Mouse (Mus musculus): ENCODE measurements around the gene Ptprh. TPM values are rescaled to one million over a fixed set of nuclear protein-coding genes. Genes with fewer than 3 reads are reported as not detected.

The Ptprh gene
- total RNA-seq, 2 experiments from 2014 or later, result not detected

DNA sequence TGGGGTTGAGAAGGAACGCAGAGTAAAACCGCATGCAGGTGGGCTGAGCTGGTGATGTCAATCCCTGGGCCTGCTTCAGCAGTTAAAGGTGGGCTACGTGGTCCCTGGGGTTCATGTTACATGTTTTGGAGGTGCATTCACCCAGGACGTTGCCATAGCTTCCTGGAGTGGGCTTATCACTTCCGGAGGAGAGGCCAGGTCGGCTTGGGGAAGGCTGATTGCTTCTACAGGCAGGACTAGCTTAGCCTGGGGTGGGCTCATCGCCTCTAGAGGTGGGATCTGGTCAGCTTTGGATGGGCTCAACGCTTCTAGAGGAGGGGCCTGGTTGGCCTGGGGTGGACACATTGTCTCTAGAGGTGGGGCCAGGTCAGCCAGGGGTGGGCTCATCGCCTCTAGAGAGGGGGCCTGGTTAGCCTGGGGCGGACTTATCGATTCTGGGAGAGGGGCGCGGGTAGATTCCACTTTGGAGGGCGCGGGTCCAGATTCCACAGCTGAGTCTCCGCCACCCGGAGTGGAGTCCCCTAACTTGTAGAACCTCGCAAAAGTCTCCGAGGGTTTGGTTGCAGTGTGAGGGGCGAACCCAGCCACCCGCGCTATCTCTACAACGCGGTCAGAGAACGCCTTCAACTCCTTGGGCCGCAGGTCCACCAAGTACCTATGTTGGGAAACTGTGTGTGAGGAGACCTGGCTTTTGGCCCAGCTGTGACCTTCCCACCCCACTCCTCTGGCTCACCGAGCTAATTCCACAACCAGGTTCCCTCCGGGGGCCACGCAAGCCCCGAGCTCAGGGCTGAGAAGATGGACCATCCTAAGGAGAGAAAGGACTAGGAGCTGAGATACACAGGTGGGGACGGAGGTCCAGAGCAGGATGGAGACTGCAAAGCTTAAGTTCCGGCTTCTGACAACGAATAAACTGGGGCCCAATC is 80.4 kb downstream of the Ptprh start:
- DNase-seq, result no peak

DNA sequence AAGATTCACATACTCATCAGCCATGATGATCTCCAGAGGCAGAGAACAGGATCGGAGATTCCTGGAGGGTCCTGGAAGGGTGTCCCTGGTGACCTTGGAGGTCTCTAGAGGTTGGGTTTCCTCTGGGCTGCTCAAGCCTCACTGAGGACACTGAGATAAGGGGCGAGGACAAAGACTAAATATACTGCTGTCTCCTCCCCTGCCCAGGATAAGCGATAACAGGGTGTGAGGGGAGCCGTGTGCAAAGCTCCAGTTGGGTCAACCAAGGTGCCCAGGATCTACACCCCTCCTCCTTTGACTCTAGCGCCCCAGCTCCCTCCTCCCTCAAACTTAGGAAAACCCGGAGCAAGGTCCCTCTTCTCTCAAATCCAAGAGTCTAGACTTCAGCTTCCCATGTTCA is 81.5 kb downstream of the Ptprh start:
- DNase-seq, result no peak

DNA sequence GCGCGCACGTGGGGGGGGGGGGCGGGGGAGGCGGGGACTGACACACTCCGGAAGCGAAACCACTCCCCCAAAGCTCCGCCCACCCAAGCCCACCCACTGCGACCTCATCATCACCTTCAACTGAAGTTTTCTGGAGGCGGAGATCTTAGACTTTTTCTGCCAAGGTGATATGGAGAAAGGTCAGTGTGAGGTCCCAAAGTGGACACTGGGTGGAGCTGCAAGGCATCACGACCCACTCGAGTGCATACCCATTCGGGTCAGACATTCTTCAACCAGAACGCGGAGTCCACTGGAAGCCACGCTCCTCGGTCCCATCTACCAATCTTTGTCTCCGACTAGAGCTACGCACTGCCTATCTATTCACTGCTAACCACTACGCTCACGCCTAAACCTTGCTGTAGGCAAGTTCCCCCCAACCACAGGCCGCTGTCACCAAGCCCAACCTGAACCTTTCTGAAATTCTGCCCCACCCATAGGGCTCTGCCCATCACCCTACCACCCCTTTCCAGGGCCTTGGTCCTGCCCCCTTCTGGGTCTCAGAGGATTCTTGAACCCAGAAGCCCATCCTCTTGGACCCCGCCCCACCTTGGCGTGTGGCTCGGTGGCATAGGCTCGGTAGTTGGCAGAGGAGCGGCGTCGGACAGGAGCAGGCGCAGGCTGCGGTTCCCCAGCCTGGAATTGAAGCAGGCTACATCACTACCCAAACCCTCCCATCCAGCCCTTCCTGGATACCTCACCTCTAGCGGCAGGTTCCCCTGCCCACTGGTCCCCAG is 82.4 kb downstream of the Ptprh start:
- no peak for DNase-seq

DNA sequence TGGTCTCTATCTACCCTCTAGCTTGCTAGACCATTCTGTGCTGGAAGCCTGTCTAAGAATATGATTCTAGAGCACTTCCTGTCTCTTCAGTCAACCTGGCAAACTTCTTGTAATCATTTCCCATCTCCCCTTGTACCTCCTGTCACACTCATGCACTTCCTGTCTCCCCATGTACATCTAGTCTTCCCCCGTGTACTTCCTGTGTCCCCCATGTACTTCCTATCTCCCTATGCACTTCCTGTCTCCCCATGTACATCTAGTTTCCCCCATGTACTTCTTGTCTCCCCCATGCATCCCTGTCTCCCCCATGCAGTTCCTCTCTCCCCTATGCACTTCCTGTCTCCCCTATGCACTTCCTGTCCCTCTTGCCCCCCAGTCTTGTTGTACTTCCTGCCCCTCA is 85.4 kb downstream of the Ptprh start:
- no peak for DNase-seq

GRCm38 (mm10) chr7:4516332-4517050 is 87.3 kb downstream of the Ptprh start, which contains the start of gene Tnnt1:
Tnnt1 (minus strand) TSS chr7:4516382.
- no peak for DNase-seq

- DNase-seq, result no peak
Measured at GRCm38 (mm10) chr7:4515853-4516252, 88.0 kb downstream of the Ptprh start.

GRCm38 (mm10) chr7:4513829-4514712 is 89.8 kb downstream of the Ptprh start:
- DNase-seq, result no peak

DNA sequence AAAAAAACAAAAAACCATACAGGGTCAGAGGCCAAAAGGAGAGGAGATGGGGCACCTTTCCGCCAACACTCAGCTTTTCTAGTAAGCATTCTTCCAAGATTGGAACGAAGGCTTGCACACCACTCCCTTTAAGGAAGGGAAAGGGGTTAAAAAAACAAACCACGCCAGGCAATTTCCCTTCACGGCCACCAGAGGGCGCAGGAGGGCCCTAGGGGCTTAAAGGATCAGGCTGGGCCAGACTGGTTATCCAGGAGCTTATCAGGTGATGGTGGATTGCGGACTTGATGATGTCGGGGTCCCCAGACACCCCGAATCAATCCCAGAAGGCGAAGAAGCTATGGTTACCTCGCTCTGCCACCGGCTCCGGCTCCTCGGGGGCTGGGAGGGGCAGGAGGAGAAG is 90.6 kb downstream of the Ptprh start:
- DNase-seq, result peak; percentile 22 to 51

DNA sequence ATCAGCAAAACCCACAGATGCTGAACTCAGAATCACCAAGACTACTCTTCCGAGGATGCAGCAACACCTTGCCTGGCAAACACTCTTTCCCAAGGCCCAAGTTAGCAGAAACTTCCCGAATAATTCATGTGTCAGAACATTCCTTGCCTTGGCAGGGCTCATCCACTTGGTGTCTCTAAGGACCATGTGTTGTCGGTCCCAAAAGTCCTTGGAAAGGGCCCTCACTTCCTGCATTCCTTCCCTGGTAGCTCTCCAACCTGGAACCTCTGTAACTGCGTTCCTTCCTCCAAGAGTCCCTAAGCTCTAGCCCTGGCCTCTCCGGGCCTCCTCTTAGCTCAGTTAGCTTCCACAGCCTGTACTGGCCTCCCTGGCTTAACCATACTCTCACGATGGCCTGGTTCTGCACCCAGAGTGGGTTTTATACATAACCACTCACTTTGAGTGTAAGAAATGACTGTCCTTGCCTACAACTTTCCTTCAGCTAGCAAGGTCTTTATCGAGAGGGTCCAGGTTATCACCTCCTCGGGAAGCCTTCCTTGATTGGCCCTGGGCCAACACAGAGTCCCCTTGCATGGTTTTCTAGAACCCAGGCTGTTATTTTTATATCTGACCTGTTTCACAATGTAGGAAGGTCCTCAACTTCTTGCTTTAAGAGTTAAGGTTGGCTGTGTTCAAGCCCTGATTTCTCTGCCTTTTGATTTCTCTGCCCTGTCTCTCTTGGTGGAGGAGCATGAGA is 92.2 kb downstream of the Ptprh start:
- no peak for DNase-seq

DNA sequence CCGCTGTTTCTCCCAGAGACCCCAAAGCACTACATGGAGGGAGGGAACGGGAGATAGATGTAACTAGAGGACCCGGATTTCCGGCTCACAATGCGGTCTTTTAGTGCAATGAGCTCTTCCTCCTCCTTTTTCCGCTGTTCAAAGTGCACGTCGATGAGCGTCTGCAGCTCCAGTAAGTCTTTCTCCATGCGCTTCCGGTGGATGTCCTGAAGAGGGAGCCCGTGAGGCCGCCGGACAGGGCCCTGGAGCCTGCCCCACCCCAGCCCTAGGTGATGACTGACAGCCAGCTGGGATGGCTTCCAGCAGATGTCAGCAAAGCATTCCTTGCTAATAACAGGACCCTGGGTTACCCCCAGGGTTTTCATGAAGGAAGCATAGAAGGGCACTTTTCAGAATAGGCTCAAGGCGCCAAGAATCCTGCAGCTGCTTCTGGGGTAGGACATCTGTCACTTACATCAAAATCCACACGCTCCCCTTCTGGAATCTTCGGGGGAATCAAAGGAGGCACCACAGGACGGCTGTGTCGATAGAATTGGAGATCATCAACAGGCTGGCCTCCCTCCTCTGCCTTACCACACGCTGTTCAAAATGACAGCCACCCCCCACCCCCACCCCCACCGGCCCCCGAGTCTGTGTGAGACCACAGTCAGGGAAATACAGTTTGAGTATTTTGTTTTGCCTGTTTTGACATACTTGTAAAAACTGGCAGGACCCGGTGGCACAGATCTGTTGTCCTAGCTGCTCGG is 93.8 kb downstream of the Ptprh start:
- peak; percentile 72 to 84 for DNase-seq

DNA sequence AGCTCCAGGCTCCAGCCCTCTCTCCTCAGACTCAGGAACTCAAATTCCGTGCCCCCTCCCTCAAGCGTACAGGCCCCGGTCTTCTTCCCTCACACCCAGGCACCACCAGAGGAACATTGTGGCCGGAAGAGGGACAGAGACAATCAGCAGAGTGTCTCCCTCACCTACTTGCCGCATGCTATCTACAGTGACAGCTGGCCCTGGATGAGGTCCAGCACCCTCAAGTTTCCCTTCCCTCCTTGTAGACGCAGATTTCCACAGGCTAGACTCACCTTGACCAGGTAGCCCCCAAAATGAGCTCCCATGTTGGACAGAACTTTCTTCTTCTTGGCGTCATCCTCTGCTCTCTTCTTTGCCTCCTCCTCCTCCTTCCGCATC is 95.1 kb downstream of the Ptprh start:
- no peak for DNase-seq

DNA sequence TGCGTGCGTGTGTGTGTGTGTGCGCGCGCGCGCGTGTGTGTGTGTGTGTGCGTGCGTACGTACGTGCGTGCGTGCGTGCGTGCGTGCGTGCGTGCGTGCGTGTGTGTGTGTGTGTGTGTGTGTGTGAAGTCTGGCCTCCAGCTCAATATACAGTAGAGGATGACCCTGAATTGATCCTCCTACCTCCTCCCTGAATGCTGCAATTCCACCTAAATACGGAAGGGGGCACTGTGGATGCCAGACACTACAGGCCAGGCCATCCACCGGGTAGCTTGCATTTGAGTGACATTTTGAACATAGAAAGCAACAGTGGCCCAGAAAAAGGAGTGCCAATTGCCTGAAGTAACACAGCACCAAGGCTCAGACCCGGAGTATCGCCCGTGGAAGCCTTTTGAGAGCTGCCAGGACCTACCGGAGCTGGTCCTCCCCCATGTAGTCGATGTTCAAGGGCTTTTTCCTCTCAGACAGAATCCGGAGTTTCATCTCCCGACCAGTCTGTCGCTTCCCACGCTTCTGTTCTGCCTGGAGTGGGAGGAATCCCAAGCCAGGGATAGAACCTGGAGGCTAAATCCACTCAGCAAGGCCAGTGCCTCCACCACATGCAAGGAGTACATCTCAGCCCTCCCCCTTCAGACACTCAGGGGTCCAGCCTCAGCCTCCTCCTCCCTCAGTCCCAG is 95.6 kb downstream of the Ptprh start:
- no peak for DNase-seq

- no peak for DNase-seq
Measured at GRCm38 (mm10) chr7:4507220-4507619, 96.6 kb downstream of the Ptprh start.

DNA sequence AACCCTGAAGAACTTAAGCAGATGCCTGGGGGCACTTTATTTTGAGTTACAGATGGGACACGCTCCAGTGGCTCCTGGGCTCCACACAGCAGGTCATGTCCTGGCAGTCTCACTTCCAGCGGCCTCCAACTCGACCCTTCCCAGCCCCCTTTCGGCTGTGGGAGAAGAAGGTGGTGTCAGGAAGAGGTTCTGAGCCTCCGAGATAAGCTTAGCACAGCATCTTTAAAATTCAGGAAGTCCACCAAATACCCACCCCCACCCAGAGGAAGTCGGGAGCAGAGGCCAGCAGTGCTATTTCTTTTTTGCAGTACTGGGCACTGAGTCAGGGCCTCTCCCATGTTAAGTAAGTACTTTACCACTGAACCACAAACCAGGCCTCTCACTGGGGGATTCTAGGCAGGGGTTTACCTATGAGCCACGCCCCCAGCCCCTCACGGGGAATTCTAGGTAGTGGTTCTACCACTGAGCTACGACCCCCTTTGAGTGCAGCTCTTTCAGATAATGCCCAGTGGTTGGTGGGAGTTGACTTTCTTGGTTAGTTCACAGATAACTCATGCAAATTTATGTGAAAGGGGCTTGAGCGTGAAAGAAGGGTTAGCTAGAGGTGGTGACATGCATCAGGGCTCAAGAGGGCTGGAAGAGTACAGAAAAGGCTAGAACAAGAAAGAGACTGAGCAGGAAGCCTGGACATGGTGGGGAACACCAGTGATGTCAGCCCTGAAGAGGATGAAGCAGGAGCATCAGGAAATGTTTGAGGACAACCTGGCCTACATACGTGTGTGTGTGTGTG is 99.0 kb downstream of the Ptprh start:
- no peak for DNase-seq

GRCm38 (mm10) chr7:4503858-4504257 is 100.0 kb downstream of the Ptprh start:
- no peak for DNase-seq

GRCm38 (mm10) chr7:4503100-4503499 is 100.7 kb downstream of the Ptprh start:
- DNase-seq, result no peak

DNA sequence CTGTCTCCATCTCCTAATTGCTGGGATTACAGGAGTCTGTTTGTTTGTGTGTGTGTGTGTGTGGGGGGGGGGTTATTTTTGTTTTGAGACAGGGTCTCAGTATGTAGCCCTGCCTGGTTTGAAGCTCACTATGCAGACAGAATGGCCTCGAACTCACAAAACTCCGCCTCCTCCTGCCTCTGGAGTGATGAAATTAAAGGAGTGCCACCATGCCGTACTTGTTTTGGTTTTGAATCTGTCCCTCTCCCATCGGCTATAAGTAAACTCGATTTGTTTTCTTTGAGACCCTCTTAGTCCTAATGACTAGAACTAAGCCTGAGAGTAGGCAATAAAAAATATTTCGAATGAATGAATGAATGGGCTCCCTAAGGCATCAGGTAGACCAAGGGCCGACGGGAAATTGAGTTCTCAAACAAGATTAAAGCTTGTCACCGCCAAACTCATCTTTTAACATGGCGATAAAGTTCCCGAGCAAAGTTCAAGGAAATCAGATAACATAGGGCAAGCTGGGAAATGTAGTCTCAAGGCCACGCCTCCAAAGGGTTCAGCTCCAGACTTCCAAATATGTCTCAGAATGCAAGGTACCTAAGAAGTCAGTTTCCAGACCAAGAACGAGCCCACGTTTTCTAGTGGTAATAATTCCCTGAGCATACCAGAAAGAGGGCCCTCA is 101.3 kb downstream of the Ptprh start:
- DNase-seq, result peak; percentile 42 to 70
